Mouse (Mus musculus): ENCODE measurements around the gene Samd5.

Gene Samd5

GRCm38 (mm10) chr10:9674561-9675521 lies at the start of gene Samd5:
Gene Samd5 (minus strand): TSS chr10:9675208.
- no peak for DNase-seq

DNA sequence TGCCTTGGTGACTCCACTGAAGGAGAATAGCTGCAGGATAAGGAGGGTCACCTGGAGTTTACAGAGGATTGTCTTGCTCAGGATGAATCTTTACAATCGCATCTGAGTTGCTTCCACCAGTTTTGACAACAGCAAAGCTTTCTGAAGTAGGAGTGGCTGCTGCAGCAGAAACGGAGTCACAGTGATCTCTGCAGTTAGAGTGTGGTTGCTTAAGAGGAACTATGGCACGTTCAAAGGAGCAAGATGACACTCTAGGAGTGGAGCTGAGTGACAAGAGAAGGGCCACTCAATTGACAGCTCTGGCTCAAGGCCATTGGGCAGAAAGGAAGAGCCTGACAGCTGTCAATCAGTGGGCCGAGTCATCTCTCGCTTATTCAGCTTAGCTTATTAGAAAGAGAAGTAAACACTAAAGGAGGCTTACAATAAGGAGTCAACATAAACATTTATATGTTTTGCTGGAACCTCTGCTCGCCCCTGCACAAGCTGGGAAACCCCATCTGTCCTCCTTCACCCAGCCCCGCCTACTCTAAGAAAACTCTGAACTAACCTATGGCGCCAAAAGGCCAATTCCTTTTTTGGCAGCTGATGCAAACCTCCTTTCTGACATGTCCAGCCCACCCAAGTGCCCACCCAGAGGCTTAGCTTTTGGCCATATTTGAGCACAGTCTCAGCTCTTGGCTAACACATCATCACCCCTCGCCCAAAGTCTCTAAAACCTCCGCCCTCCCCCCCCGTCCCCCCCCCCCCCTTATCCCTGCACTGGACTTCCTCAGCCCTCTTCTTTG lies 47.7 kb upstream of the Samd5 start:
- DNase-seq, result no peak

DNA sequence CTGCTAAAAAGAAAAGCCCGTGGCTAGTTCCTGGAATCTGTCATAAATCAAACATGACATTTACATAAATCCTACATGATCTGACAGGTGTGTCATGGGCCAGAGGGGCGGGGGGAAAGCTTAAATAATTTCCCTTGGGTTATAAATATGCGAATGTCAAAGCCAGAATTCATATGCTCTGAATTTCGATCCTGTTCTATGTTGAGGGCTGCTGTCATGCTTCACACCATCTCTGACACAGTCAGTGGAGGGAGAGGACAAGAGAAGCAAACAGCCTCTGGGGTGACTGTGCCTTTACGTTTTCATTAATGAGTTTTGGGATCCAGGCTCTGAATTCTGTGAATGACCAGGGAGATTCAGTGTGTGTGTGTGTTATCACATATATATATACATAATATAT lies 45.0 kb upstream of the Samd5 start:
- no peak for DNase-seq

- no peak for DNase-seq
These were observed 43.1 kb upstream of the Samd5 start for GRCm38 (mm10) chr10:9718086-9718485.

DNA sequence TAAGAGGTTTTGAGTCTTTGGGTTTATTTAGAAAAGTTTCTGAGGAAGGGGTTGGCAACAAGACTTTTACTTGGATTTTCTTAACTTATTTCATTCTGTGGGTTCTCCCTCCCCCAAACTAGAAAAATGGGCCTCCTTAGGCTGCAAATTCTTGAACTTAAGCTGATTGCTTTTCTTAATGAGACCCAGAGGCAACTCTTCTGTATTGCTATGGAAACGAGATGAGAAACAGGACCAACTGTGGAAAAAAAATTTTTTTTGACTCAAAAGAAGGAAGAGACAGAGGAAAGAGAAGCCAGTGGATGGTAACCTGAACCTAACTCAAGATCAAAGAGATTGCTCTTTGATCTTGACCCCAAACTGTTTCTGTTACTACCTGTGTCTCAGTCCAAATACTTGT lies 29.9 kb upstream of the Samd5 start:
- DNase-seq, result no peak

- DNase-seq, result no peak
These were observed 24.2 kb upstream of the Samd5 start for GRCm38 (mm10) chr10:9699071-9699761.

GRCm38 (mm10) chr10:9698141-9698540 lies 23.1 kb upstream of the Samd5 start:
- no peak for DNase-seq

DNA sequence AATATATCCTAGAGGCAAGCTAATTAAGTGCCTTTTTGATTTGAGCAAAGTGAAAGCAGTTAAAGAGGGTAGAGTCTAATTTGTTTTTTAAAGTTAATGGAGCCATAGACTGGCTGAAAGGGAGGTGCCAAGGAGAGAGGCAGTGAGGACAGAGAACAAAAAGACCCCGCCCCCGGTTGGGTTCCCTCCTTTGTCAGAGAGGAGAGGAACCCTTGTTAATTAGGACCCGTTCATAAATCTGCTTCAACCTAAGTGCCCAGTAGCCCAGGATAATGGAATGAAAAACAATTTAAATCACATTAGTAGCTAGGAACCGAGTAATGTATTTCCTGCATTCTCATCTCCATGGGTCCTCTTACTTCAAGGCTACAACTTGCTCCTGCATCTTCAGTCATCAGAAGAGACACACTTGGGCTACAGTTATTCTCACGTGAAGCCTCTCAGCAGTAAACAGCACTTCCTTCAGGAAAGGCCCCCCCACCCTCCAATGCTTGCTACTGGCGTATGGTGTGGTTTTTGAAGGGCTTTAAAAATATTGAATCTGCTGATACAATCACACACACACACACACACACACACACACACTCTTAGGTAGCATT lies 21.6 kb upstream of the Samd5 start:
- DNase-seq, result no peak

GRCm38 (mm10) chr10:9693990-9694699 lies 19.1 kb upstream of the Samd5 start:
- DNase-seq, result no peak

DNA sequence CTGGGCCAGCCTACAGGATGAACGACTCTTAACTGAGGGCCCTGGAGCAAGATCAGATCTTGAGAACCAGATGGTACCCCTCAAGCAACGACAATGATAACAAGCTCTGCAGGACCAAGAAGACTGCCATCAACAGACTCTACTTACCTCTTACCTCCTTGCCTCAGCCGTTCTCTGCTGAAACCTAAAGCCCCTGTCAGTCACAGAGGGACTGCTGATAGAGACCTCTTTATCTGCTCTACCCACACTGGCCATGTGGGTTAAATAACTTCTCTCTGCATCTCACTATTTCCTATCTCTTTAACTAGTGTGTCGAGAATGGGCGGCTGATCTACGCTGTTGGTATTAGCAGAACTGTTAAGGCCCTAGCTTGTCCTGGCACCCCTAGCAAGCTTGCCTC lies 5.9 kb upstream of the Samd5 start:
- no peak for DNase-seq

- DNase-seq, result no peak
These were observed 4.9 kb upstream of the Samd5 start for GRCm38 (mm10) chr10:9679911-9680310.

- DNase-seq, result no peak
These were observed 3.1 kb upstream of the Samd5 start for GRCm38 (mm10) chr10:9678071-9678470.

GRCm38 (mm10) chr10:9676886-9677285 lies 1.9 kb upstream of the Samd5 start:
- peak; percentile 48 to 60 for DNase-seq

- DNase-seq, result no peak
These were observed 1.4 kb upstream of the Samd5 start for GRCm38 (mm10) chr10:9676418-9676786.

- DNase-seq, result no peak
These were observed 776 bp upstream of the Samd5 start for GRCm38 (mm10) chr10:9675550-9676417.

- no peak for DNase-seq
These were observed 1.7 kb downstream of the Samd5 start for GRCm38 (mm10) chr10:9673276-9673675.

- DNase-seq, result no peak
These were observed 2.3 kb downstream of the Samd5 start for GRCm38 (mm10) chr10:9672751-9673150.

DNA sequence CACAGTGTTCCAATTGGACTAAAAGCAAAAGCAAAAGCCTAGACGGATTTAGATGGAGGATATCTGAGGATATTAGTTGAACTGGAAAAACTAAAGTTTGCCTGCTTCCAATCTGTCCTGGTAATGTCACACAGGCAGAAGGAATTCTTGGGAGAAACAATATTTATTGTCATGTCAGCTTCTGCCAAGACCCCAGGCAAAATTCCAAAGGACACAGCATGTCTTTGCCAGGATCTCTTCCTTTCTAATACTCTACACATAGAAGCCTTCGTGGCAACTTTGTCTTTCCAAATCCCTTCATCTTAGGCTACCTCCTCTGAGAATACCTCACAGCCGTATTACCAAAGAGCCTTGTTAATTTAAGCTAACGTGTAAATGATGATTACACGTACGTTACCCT lies 4.7 kb downstream of the Samd5 start:
- no peak for DNase-seq

- DNase-seq, result no peak
These were observed 6.2 kb downstream of the Samd5 start for GRCm38 (mm10) chr10:9668791-9669190.

DNA sequence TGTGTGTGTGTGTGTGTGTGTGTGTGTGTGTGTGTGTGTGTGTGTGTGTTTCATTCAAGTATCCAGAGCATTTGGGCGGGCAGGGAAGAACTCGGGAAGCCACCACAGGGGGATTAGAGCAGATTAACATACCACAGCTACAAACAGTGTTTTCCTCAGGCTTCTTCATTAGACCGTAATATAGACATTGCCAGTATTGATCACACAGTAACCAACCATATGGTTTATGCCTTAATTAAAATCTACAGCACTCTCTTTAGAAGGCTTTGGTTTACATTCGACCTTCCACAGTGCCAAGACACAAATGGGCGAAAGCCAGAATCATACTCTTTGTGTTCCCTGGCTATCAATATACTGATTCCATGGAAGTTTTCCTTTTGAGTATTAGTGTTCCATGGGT lies 22.1 kb downstream of the Samd5 start:
- DNase-seq, result no peak
